ENCODE assay signal across 21 mouse cellular contexts in the genomic region with DNA sequence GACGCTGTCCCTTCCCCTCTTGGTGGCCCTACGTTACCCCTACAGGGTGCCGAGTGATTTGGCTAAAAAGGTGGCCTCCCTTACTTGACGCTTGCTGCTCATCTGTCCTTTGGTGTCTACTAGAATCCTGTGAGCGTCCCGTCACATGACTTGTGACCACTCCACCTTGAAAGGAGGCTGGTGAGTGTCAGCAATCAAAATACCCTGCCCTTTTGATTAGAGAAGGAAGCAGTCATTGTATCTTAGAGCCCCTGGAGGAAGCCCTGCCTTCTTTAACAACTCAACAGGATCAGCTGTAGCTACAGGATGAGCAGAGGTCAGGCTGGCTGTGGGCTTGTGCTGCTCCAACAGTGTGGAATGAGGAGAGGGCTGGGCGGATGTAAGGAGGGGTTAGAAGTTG.
DNase-seq lines count a peak whose midpoint lies in the region; ATAC-seq lines count a peak whose summit lies in the region.
"Had no signal": no experiment of that assay in that cellular context is flagged by ENCODE, and none has a peak within 500 bp of the region (broad histone marks: within the 10 kb centered on the region; RNA-seq: fewer than 3 reads in every experiment).

No protein-coding gene starts in this region.

- no peak overlapping the region for H3K4me2 ChIP-seq in forebrain, embryonic 11.5 days (ENCODE audit: low read depth, low read length, severe bottlenecking)
- H3K4me2 ChIP-seq in forebrain, embryonic 16.5 days (ENCODE audit: low read length), result no peak overlapping the region
- H3K4me2 ChIP-seq in heart, embryonic 15.5 days, result no peak overlapping the region
- no peak overlapping the region for H3K4me2 ChIP-seq in midbrain, embryonic 16.5 days (ENCODE audit: low read length)
- no peak overlapping the region for H3K4me2 ChIP-seq in midbrain, embryonic 11.5 days
- H3K4me2 ChIP-seq in neural tube, embryonic 15.5 days, result no peak overlapping the region
- H3K4me2 ChIP-seq: intestine, embryonic 15.5 days; limb, embryonic 13.5 days; liver, embryonic 12.5 days had no signal

- no peaks in the 10 kb centered on the region for H3K9me3 ChIP-seq in forebrain, embryonic 11.5 days (ENCODE audit: control insufficient read depth, low read length)
- no peaks in the 10 kb centered on the region for H3K9me3 ChIP-seq in forebrain, embryonic 16.5 days (ENCODE audit: control insufficient read depth, low read length)
- no peaks in the 10 kb centered on the region for H3K9me3 ChIP-seq in heart, embryonic 15.5 days (replicated peaks)
- no peaks in the 10 kb centered on the region for H3K9me3 ChIP-seq in midbrain, embryonic 16.5 days (replicated peaks; ENCODE audit: control insufficient read depth, low read length, poor library complexity, severe bottlenecking)
- H3K9me3 ChIP-seq in midbrain, embryonic 11.5 days (ENCODE audit: control insufficient read depth, low read length), result no peaks in the 10 kb centered on the region
- no peaks in the 10 kb centered on the region for H3K9me3 ChIP-seq in neural tube, embryonic 15.5 days (replicated peaks)
- H3K9me3 ChIP-seq: intestine, embryonic 15.5 days; limb, embryonic 13.5 days; liver, embryonic 12.5 days had no signal

- H3K36me3 ChIP-seq in forebrain, embryonic 11.5 days (ENCODE audit: control insufficient read depth, insufficient read depth, low read length), result no peaks in the 10 kb centered on the region
- no peaks in the 10 kb centered on the region for H3K36me3 ChIP-seq in forebrain, embryonic 16.5 days (ENCODE audit: control insufficient read depth, insufficient read depth)
- no peaks in the 10 kb centered on the region for H3K36me3 ChIP-seq in heart, embryonic 15.5 days
- H3K36me3 ChIP-seq in midbrain, embryonic 16.5 days (ENCODE audit: control insufficient read depth, insufficient read depth, low read length), result no peaks in the 10 kb centered on the region
- H3K36me3 ChIP-seq in midbrain, embryonic 11.5 days (ENCODE audit: control insufficient read depth, insufficient read depth, low read length), result no peaks in the 10 kb centered on the region
- H3K36me3 ChIP-seq in neural tube, embryonic 15.5 days, result no peaks in the 10 kb centered on the region
- H3K36me3 ChIP-seq: intestine, embryonic 15.5 days; limb, embryonic 13.5 days; liver, embryonic 12.5 days had no signal

- H3K27ac ChIP-seq in forebrain, embryonic 11.5 days (ENCODE audit: low read depth, low read length), result no peak overlapping the region
- H3K27ac ChIP-seq in forebrain, embryonic 16.5 days (ENCODE audit: low read length), result no peak overlapping the region
- H3K27ac ChIP-seq in heart, embryonic 15.5 days, result no peak overlapping the region
- no peak overlapping the region for H3K27ac ChIP-seq in midbrain, embryonic 16.5 days (ENCODE audit: low read length)
- H3K27ac ChIP-seq in midbrain, embryonic 11.5 days (ENCODE audit: low read depth, low read length), result no peak overlapping the region
- peak overlapping the region; percentile 58 for H3K27ac ChIP-seq in neural tube, embryonic 15.5 days (replicated peaks)
- H3K27ac ChIP-seq: heart, adult 2 months; intestine, embryonic 15.5 days; limb, embryonic 13.5 days; liver, embryonic 12.5 days had no signal

- no peak overlapping the region for H3K9ac ChIP-seq in forebrain, embryonic 11.5 days (ENCODE audit: low read length)
- H3K9ac ChIP-seq in forebrain, embryonic 16.5 days (replicated peaks; ENCODE audit: low read depth, low read length), result no peak overlapping the region
- no peak overlapping the region for H3K9ac ChIP-seq in heart, embryonic 15.5 days
- H3K9ac ChIP-seq in midbrain, embryonic 16.5 days (ENCODE audit: low read depth, low read length), result no peak overlapping the region
- H3K9ac ChIP-seq in midbrain, embryonic 11.5 days (ENCODE audit: low read length), result no peak overlapping the region
- no peak overlapping the region for H3K9ac ChIP-seq in neural tube, embryonic 15.5 days (replicated peaks)
- H3K9ac ChIP-seq: intestine, embryonic 15.5 days; limb, embryonic 13.5 days; liver, embryonic 12.5 days had no signal

- DNase-seq in forebrain, embryonic 11.5 days (ENCODE audit: low spot score), result peak; percentile 13
- no peak for DNase-seq in heart, postnatal 4 days
- no peak for DNase-seq in midbrain, embryonic 11.5 days (ENCODE audit: low spot score, missing footprints)
- no peak for DNase-seq in cerebellum, postnatal 36 days
- DNase-seq: adrenal gland, postnatal 25 days; cerebellum, adult 8-10 months; gastrocnemius, postnatal 25 days; heart, adult 2 months; heart, postnatal 36 days; kidney, adult 9 months; kidney, postnatal 36 days; lung, adult 18-20 months; lung, postnatal 10 days; thymus, postnatal 14 days had no signal

- H3K4me3 ChIP-seq in forebrain, embryonic 11.5 days (ENCODE audit: low read depth, low read length), result no peak overlapping the region
- H3K4me3 ChIP-seq in forebrain, embryonic 16.5 days (replicated peaks; ENCODE audit: low read length), result no peak overlapping the region
- no peak overlapping the region for H3K4me3 ChIP-seq in heart, embryonic 15.5 days
- H3K4me3 ChIP-seq in midbrain, embryonic 16.5 days (ENCODE audit: low read depth, low read length), result no peak overlapping the region
- no peak overlapping the region for H3K4me3 ChIP-seq in midbrain, embryonic 11.5 days (ENCODE audit: low read depth, low read length)
- no peak overlapping the region for H3K4me3 ChIP-seq in neural tube, embryonic 15.5 days (replicated peaks)
- H3K4me3 ChIP-seq: heart, adult 2 months; intestine, embryonic 15.5 days; limb, embryonic 13.5 days; liver, embryonic 12.5 days had no signal

- ATAC-seq in forebrain, embryonic 11.5 days (replicated peaks; ENCODE audit: low FRiP score), result no peak
- ATAC-seq in forebrain, embryonic 16.5 days, result no peak
- peak; percentile 22; the same call in 1 of the 2 replicates for ATAC-seq in heart, embryonic 15.5 days (replicated peaks; ENCODE audit: insufficient number of reproducible peaks, insufficient read depth, low FRiP score, low read depth)
- ATAC-seq in midbrain, embryonic 16.5 days, result 0 out of 2 replicates have a peak, but pooled peaks have one; percentile 36
- no peak for ATAC-seq in midbrain, embryonic 11.5 days (ENCODE audit: low FRiP score)
- no peak for ATAC-seq in neural tube, embryonic 15.5 days (ENCODE audit: low FRiP score)
- ATAC-seq: intestine, embryonic 15.5 days; liver, embryonic 12.5 days had no signal

- H3K27me3 ChIP-seq in forebrain, embryonic 11.5 days (ENCODE audit: control insufficient read depth, insufficient read depth, low read length), result no peaks in the 10 kb centered on the region
- no peaks in the 10 kb centered on the region for H3K27me3 ChIP-seq in forebrain, embryonic 16.5 days (replicated peaks; ENCODE audit: control insufficient read depth, insufficient read depth, low read length)
- no peaks in the 10 kb centered on the region for H3K27me3 ChIP-seq in heart, embryonic 15.5 days
- no peaks in the 10 kb centered on the region for H3K27me3 ChIP-seq in midbrain, embryonic 16.5 days (ENCODE audit: control insufficient read depth, insufficient read depth, low read depth, low read length)
- H3K27me3 ChIP-seq in midbrain, embryonic 11.5 days (ENCODE audit: control insufficient read depth, insufficient read depth, low read length), result no peaks in the 10 kb centered on the region
- H3K27me3 ChIP-seq in neural tube, embryonic 15.5 days (replicated peaks), result no peaks in the 10 kb centered on the region
- H3K27me3 ChIP-seq: intestine, embryonic 15.5 days; limb, embryonic 13.5 days; liver, embryonic 12.5 days had no signal

- WGBS in forebrain, embryonic 11.5 days, result 87% methylated on average over 7 of the region's 7 CpGs
- WGBS in forebrain, embryonic 16.5 days, result 86% methylated on average over 7 of the region's 7 CpGs
- 54% methylated on average over 7 of the region's 7 CpGs for WGBS in heart, embryonic 15.5 days
- WGBS in midbrain, embryonic 16.5 days, result 74% methylated on average over 7 of the region's 7 CpGs
- WGBS in midbrain, embryonic 11.5 days, result 84% methylated on average over 7 of the region's 7 CpGs
- WGBS in neural tube, embryonic 15.5 days, result 82% methylated on average over 7 of the region's 7 CpGs

- peaks cover 5% of the 10 kb centered on the region; the same call in 1 of the 2 replicates for H3K4me1 ChIP-seq in forebrain, embryonic 11.5 days (replicated peaks; ENCODE audit: control insufficient read depth, insufficient read depth, low read length)
- H3K4me1 ChIP-seq in forebrain, embryonic 16.5 days (replicated peaks; ENCODE audit: control insufficient read depth, insufficient read depth, low read length), result peaks cover 13% of the 10 kb centered on the region
- H3K4me1 ChIP-seq in heart, embryonic 15.5 days (replicated peaks), result no peaks in the 10 kb centered on the region
- H3K4me1 ChIP-seq in midbrain, embryonic 16.5 days (ENCODE audit: control insufficient read depth, insufficient read depth, low read length), result peaks cover 9% of the 10 kb centered on the region
- H3K4me1 ChIP-seq in midbrain, embryonic 11.5 days (ENCODE audit: control insufficient read depth, insufficient read depth, low read length), result no peaks in the 10 kb centered on the region
- peaks cover 20% of the 10 kb centered on the region for H3K4me1 ChIP-seq in neural tube, embryonic 15.5 days
- H3K4me1 ChIP-seq: intestine, embryonic 15.5 days; liver, embryonic 12.5 days had no signal

Comparison
In these comparisons a context has a peak if more than half of its experiments do, and no peak if none do; other contexts are left out.
1. ATAC-seq: peak in heart, embryonic 15.5 days (single experiment) and midbrain, embryonic 16.5 days (single experiment); none in forebrain, embryonic 11.5 days (single experiment), forebrain, embryonic 16.5 days (single experiment), midbrain, embryonic 11.5 days (single experiment) and neural tube, embryonic 15.5 days (single experiment).